Mouse (Mus musculus) liver, adult 2 months (tissue): ENCODE results near the gene Mrvi1. TPM values are rescaled to one million over a fixed set of nuclear protein-coding genes. Genes with fewer than 3 reads are reported as not detected.

Experiments
- DNase-seq: peaks from one replicate; pipeline ENCODE4 v3.0.0-alpha.2; 2011; ENCODE audit warnings: low read depth, low spot score; ENCODE audit errors: extremely low read depth
- H3K27ac ChIP-seq: fragments of 200-500 bp; replicated peaks from 2 replicates; pipeline ENCODE4 v1.5.1; 2012; ENCODE audit warnings: low read depth, mild to moderate bottlenecking, control low read depth, inconsistent platforms, low read length; ENCODE audit not compliant: insufficient read depth
- H3K27me3 ChIP-seq: fragments of 200-500 bp; 2 replicates; pipeline ENCODE4 v1.6.1; 2012; ENCODE audit warnings: mild to moderate bottlenecking, moderate library complexity, low read length, inconsistent platforms; ENCODE audit not compliant: control insufficient read depth, insufficient read depth
- H3K36me3 ChIP-seq: fragments of 200-500 bp; 2 replicates; pipeline ENCODE4 v1.6.1; 2012; ENCODE audit warnings: low read length, inconsistent platforms; ENCODE audit not compliant: control insufficient read depth, insufficient read depth
- H3K4me1 ChIP-seq: fragments of 200-500 bp; 2 replicates; pipeline ENCODE4 v1.6.1; 2011; ENCODE audit warnings: low read length; ENCODE audit not compliant: control insufficient read depth, insufficient read depth
- H3K4me3 ChIP-seq: fragments of 200-500 bp; 2 replicates; pipeline ENCODE4 v1.5.1; 2011; ENCODE audit warnings: low read depth, mild to moderate bottlenecking, control low read depth, low read length, moderate library complexity; ENCODE audit not compliant: insufficient read depth
- H3K79me2 ChIP-seq: fragments of 200-500 bp; 2 replicates; pipeline ENCODE4 v1.6.1; 2012; ENCODE audit warnings: inconsistent platforms, mild to moderate bottlenecking, low read length, moderate library complexity; ENCODE audit not compliant: control insufficient read depth, insufficient read depth
- H3K9ac ChIP-seq: fragments of 200-500 bp; 2 replicates; pipeline ENCODE4 v1.6.1; 2012; ENCODE audit warnings: low read depth, mild to moderate bottlenecking, control low read depth, inconsistent platforms, low read length
- CTCF ChIP-seq: fragments of 200-500 bp; IDR thresholded peaks from 2 replicates; pipeline ENCODE4 v1.5.1; 2011; ENCODE audit warnings: low read depth, low read length, control low read depth
- POLR2A ChIP-seq: fragments of 200-500 bp; IDR thresholded peaks from 2 replicates; pipeline ENCODE4 v1.6.1; 2011; ENCODE audit warnings: low read length, control low read depth; ENCODE audit not compliant: insufficient read depth; ENCODE audit errors: extremely low read depth
- WGBS: fragments of 180-500 bp; shearing (Covaris S2); methylation state at CpG from one replicate; pipeline ENCODE4 v1.1.7; 2018; 5-methylcytosine and 5-hydroxymethylcytosine counted together
- polyA plus RNA-seq: library from polyadenylated mRNA; depleted of rRNA; stranded (reverse); fragments of >200 nt; gene quantifications from 2 replicates; pipeline ENCODE4 v1.2.3, GENCODE M21; 2012
- total RNA-seq: library from RNA; depleted of rRNA; stranded (reverse); fragments of >200 nt; gene quantifications from 2 replicates; pipeline ENCODE4 v1.2.3, GENCODE M21; 2014

Mrvi1 gene
- total and polyA plus RNA-seq, 2 experiments, result 0.55 to 1.3 TPM

- H3K4me3 ChIP-seq, result no peak overlapping the region
- no peaks in the 10 kb centered on the region for H3K79me2 ChIP-seq
- 19% methylated on average over 3 of the region's 3 CpGs for WGBS
- no peak overlapping the region for H3K9ac ChIP-seq
- H3K36me3 ChIP-seq, result no peaks in the 10 kb centered on the region
- DNase-seq, result peak; percentile 58
- no peaks in the 10 kb centered on the region for H3K27me3 ChIP-seq
- TF ChIP-seq CTCF (peak; percentile 73), POLR2A (no peak)
- H3K27ac ChIP-seq, result no peak overlapping the region
- no peaks in the 10 kb centered on the region for H3K4me1 ChIP-seq
Observed at GRCm38 (mm10) chr7:110930118-110930854, 52.0 kb downstream of the Mrvi1 start.

DNA sequence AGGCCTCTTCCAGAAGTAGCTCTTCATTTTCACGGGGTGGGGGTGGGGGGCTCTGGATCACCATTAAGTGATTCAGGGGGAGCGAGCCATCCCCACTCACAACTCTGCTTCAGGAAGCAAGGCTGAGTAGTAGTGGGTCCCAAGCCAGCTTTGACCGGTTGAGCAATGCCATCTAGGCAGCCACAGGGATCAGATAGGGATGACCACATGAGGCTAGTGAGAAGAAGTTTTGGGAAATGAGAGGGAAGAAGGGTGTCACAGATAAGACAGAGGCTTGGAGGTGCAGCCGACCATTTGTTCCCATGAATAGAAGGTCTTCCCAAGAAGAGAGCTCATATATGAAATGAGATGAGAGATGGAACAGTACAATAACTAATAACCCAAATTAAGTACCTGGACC, 55.7 kb downstream of the Mrvi1 start:
- no peaks in the 10 kb centered on the region for H3K36me3 ChIP-seq
- TF ChIP-seq POLR2A (no peak), CTCF (no peak)

DNA sequence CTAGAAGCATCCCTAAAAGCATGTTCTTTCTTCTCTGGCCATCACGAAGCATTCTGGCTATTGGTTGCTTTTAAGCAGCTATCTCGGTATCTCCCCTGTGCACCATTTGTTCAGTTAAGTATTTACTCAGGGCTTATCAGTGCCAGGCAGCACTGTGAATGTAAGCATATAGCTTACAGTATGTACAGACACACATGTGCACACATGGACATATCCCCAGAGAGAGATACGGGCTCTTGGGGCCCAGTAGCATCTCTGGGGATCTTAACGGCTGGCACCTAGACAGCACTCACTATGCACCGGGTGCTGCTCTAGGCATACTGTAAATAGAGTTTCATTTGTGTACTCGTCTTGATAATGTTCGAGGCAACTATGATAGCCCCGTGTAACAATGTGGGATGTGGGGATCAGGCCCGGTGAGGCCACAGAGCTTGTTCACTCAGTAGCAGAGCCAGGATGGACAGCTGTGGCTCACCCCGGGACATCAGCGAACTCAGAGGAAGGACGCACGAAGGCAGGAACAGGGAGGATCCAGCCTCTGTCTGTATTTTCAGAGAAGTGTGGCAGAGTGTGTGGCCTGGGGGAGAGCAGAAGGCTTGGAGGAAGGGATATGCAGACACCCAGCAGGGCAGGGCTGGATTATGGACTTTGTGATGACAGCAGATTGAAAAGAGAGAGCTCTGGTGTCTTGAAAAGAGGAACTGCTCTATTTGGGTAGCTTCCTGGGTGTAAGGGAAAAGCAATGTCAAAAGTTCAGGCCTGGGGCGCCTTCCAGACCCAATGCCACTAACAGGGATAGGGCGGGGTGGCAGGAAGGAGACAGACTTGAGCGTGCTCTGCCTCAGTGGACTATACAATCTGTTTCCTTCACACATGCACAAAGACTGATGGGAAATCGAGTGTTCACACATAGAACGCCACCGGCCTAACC, 61.7 kb downstream of the Mrvi1 start:
- Histone ChIP-seq H3K9ac (no peak overlapping the region), H3K79me2 (no peaks in the 10 kb centered on the region), H3K4me3 (no peak overlapping the region), H3K36me3 (no peaks in the 10 kb centered on the region), H3K27ac (peak overlapping the region; percentile 39; the same call in 1 of the 2 replicates), H3K4me1 (peaks cover 5% of the 10 kb centered on the region), H3K27me3 (no peaks in the 10 kb centered on the region)
- peak; percentile 37 for DNase-seq
- WGBS, result 67% methylated on average over 19 of the region's 19 CpGs
- TF ChIP-seq CTCF (no peak), POLR2A (no peak)

More for the DNA sequence above, 55.7 kb downstream of the Mrvi1 start:
- Histone ChIP-seq H3K27me3 (no peaks in the 10 kb centered on the region), H3K9ac (no peak overlapping the region), H3K79me2 (no peaks in the 10 kb centered on the region), H3K27ac (no peak overlapping the region), H3K4me1 (no peaks in the 10 kb centered on the region), H3K4me3 (no peak overlapping the region)
- WGBS, result 80% methylated on average over 4 of the region's 4 CpGs
- no peak for DNase-seq

GRCm38 (mm10) chr7:110919721-110920120, 62.5 kb downstream of the Mrvi1 start:
- H3K27ac ChIP-seq, result no peak overlapping the region
- no peaks in the 10 kb centered on the region for H3K79me2 ChIP-seq
- no peak for DNase-seq
- no peak overlapping the region for H3K9ac ChIP-seq
- H3K4me1 ChIP-seq, result peaks cover 6% of the 10 kb centered on the region
- 90% methylated on average over 3 of the region's 3 CpGs for WGBS
- H3K27me3 ChIP-seq, result no peaks in the 10 kb centered on the region
- TF ChIP-seq POLR2A (no peak), CTCF (no peak)
- no peaks in the 10 kb centered on the region for H3K36me3 ChIP-seq
- no peak overlapping the region for H3K4me3 ChIP-seq

GRCm38 (mm10) chr7:110915913-110916312, 66.3 kb downstream of the Mrvi1 start:
- Histone ChIP-seq H3K4me3 (no peak overlapping the region), H3K36me3 (no peaks in the 10 kb centered on the region), H3K27me3 (no peaks in the 10 kb centered on the region), H3K27ac (no peak overlapping the region), H3K79me2 (no peaks in the 10 kb centered on the region), H3K4me1 (peaks cover 6% of the 10 kb centered on the region), H3K9ac (no peak overlapping the region)
- TF ChIP-seq CTCF (no peak), POLR2A (no peak)
- 27% methylated on average over 7 of the region's 7 CpGs for WGBS
- DNase-seq, result peak; percentile 63

DNA sequence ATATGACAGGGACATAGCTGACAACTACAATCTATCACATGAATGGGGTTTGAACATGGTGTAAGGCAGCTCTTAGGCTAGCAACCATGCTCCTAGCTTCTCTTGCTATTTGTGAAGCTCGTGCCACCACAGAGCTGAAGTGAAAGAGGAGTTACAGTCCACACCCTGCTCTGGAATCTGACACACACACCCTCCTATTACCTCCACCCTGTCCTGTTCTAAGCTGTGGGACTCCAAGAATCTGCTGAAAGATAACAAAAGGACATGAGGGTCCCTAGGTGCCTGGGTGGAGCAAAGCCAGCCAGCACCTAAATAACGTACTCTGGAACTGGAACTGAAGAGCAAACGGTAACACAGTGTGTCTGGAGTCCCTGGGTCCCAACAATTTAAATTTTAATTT, 67.7 kb downstream of the Mrvi1 start:
- Histone ChIP-seq H3K79me2 (no peaks in the 10 kb centered on the region), H3K4me3 (no peak overlapping the region), H3K4me1 (peaks cover 6% of the 10 kb centered on the region), H3K36me3 (no peaks in the 10 kb centered on the region), H3K27ac (no peak overlapping the region), H3K27me3 (no peaks in the 10 kb centered on the region), H3K9ac (no peak overlapping the region)
- WGBS, result 89% methylated on average over 3 of the region's 3 CpGs
- TF ChIP-seq CTCF, result no peak
- no peak for TF ChIP-seq POLR2A
- DNase-seq, result no peak
